Mouse (Mus musculus) hindbrain, embryonic 13.5 days (tissue): ENCODE results near the gene Fbxl18. TPM values are rescaled to one million over a fixed set of nuclear protein-coding genes. Genes with fewer than 3 reads are reported as not detected.

Experiments
- ATAC-seq: fragments of 200-750 bp; cut with Nextera tagmentation; 2 replicates; pipeline ENCODE4 v1.8.0; 2017; ENCODE audit warnings: moderate TSS enrichment; ENCODE audit not compliant: low FRiP score
- H3K27ac ChIP-seq: fragments of 300-500 bp; sonication (generic); 2 replicates; pipeline ENCODE4 v1.5.1; 2015; ENCODE audit warnings: inconsistent platforms, mild to moderate bottlenecking, moderate library complexity
- H3K27me3 ChIP-seq: fragments of 300-500 bp; sonication (generic); 2 replicates; pipeline ENCODE4 v1.6.1; 2015; ENCODE audit warnings: mild to moderate bottlenecking, inconsistent platforms
- H3K36me3 ChIP-seq: fragments of 300-500 bp; sonication (generic); 2 replicates; pipeline ENCODE4 v1.6.1; 2015; ENCODE audit warnings: mild to moderate bottlenecking, inconsistent platforms
- H3K4me1 ChIP-seq: fragments of 300-500 bp; sonication (generic); replicated peaks from 2 replicates; pipeline ENCODE4 v1.6.1; 2015; ENCODE audit warnings: inconsistent platforms
- H3K4me2 ChIP-seq: fragments of 300-500 bp; sonication (generic); 2 replicates; pipeline ENCODE4 v1.6.1; 2015; ENCODE audit warnings: inconsistent platforms, mild to moderate bottlenecking, moderate library complexity
- H3K4me3 ChIP-seq: fragments of 300-500 bp; sonication (generic); 2 replicates; pipeline ENCODE4 v1.5.1; 2015; ENCODE audit warnings: mild to moderate bottlenecking, inconsistent platforms
- H3K9ac ChIP-seq: fragments of 300-500 bp; sonication (generic); 2 replicates; pipeline ENCODE4 v1.6.1; 2015; ENCODE audit warnings: mild to moderate bottlenecking, inconsistent platforms
- H3K9me3 ChIP-seq: fragments of 300-500 bp; sonication (generic); 2 replicates; pipeline ENCODE4 v1.6.1; 2016; ENCODE audit warnings: inconsistent platforms
- WGBS: fragments of 180-500 bp; shearing (Covaris S2); methylation state at CpG from one replicate; pipeline ENCODE4 v1.1.7; 2015; 5-methylcytosine and 5-hydroxymethylcytosine counted together
- polyA plus RNA-seq: library from polyadenylated mRNA; unstranded; fragments of >200 nt; fragmentation: Nextera tagmentation; extraction: Ambion mirVana; gene quantifications from 2 replicates; pipeline ENCODE4 v1.2.1, GENCODE M21; 2015

Fbxl18 gene
- polyA plus RNA-seq: 36.6 and 36.9 TPM in 2 replicates

GRCm38 (mm10) chr5:142894918-142895613 lies at the start of gene Fbxl18:
Gene Fbxl18, minus strand, starts transcription at chr5:142895421.
- Histone ChIP-seq H3K27me3 (no peaks in the 10 kb centered on the region), H3K4me3 (peak within 1 kb of the TSS; percentile 78), H3K36me3 (peaks cover 13% of the 10 kb centered on the region), H3K9me3 (no peaks in the 10 kb centered on the region), H3K4me2 (peak within 1 kb of the TSS; percentile 89), H3K9ac (peak within 1 kb of the TSS; percentile 93), H3K4me1 (peaks cover 36% of the 10 kb centered on the region), H3K27ac (peak within 1 kb of the TSS; percentile 90)
- WGBS: 0% methylated on average over 40 of the region's 40 CpGs
- ATAC-seq: peak; percentile 96

GRCm38 (mm10) chr5:142940393-142940792 lies 45.2 kb upstream of the Fbxl18 start:
- no peak overlapping the region for H3K27ac ChIP-seq
- no peak overlapping the region for H3K4me3 ChIP-seq
- no peaks in the 10 kb centered on the region for H3K36me3 ChIP-seq
- H3K9ac ChIP-seq: no peak overlapping the region
- 58% methylated on average over 2 of the region's 2 CpGs for WGBS
- no peaks in the 10 kb centered on the region; the same call in 1 of the 2 replicates for H3K4me1 ChIP-seq
- ATAC-seq: no peak
- H3K27me3 ChIP-seq: no peaks in the 10 kb centered on the region
- no peaks in the 10 kb centered on the region for H3K9me3 ChIP-seq
- H3K4me2 ChIP-seq: no peak overlapping the region

GRCm38 (mm10) chr5:142937956-142938727 lies 42.9 kb upstream of the Fbxl18 start:
- Histone ChIP-seq H3K4me3 (no peak overlapping the region), H3K4me1 (no peaks in the 10 kb centered on the region; the same call in 1 of the 2 replicates), H3K36me3 (no peaks in the 10 kb centered on the region), H3K9ac (no peak overlapping the region), H3K27me3 (no peaks in the 10 kb centered on the region), H3K27ac (no peak overlapping the region), H3K4me2 (no peak overlapping the region), H3K9me3 (no peaks in the 10 kb centered on the region)
- WGBS: 36% methylated on average over 19 of the region's 19 CpGs
- ATAC-seq: no peak

GRCm38 (mm10) chr5:142936336-142936719 lies 41.1 kb upstream of the Fbxl18 start:
- no peaks in the 10 kb centered on the region for H3K36me3 ChIP-seq
- no peak overlapping the region for H3K9ac ChIP-seq
- no peaks in the 10 kb centered on the region; the same call in 1 of the 2 replicates for H3K4me1 ChIP-seq
- WGBS: 5% methylated on average over 17 of the region's 17 CpGs
- no peaks in the 10 kb centered on the region for H3K9me3 ChIP-seq
- no peaks in the 10 kb centered on the region for H3K27me3 ChIP-seq
- no peak overlapping the region for H3K27ac ChIP-seq
- peak overlapping the region; percentile 35 for H3K4me2 ChIP-seq
- H3K4me3 ChIP-seq: no peak overlapping the region
- peak; percentile 50; the same call in 1 of the 2 replicates for ATAC-seq

- no peak overlapping the region for H3K4me3 ChIP-seq
- peak overlapping the region; percentile 35 for H3K4me2 ChIP-seq
- WGBS: 15% methylated on average over 13 of the region's 13 CpGs
- no peak overlapping the region for H3K9ac ChIP-seq
- H3K27ac ChIP-seq: no peak overlapping the region
- H3K36me3 ChIP-seq: no peaks in the 10 kb centered on the region
- no peaks in the 10 kb centered on the region for H3K27me3 ChIP-seq
- H3K4me1 ChIP-seq: no peaks in the 10 kb centered on the region; the same call in 1 of the 2 replicates
- no peaks in the 10 kb centered on the region for H3K9me3 ChIP-seq
- peak; percentile 54 for ATAC-seq
Measured at GRCm38 (mm10) chr5:142935642-142936335, 40.6 kb upstream of the Fbxl18 start.

DNA sequence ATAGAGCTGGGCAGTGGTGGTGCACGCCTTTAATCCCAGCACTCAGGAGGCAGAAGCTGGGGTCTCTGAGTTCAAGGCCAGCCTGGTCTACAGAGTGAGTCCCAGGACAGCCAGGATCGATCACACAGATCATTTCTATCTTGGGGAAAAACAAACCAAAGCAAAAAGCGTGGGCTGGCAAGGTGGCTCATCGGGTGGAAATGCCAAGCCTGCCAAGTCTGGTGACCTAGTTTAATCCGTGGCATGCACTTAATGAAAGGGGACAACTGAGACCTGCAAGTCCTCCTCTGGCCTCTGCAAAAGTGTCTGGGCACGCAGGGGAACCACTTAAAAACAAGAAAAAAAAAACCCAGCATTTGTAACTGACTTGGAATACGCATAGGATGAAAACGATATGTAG lies 37.5 kb upstream of the Fbxl18 start:
- WGBS: 86% methylated on average over 8 of the region's 8 CpGs
- ATAC-seq: no peak
- no peak overlapping the region for H3K27ac ChIP-seq

DNA sequence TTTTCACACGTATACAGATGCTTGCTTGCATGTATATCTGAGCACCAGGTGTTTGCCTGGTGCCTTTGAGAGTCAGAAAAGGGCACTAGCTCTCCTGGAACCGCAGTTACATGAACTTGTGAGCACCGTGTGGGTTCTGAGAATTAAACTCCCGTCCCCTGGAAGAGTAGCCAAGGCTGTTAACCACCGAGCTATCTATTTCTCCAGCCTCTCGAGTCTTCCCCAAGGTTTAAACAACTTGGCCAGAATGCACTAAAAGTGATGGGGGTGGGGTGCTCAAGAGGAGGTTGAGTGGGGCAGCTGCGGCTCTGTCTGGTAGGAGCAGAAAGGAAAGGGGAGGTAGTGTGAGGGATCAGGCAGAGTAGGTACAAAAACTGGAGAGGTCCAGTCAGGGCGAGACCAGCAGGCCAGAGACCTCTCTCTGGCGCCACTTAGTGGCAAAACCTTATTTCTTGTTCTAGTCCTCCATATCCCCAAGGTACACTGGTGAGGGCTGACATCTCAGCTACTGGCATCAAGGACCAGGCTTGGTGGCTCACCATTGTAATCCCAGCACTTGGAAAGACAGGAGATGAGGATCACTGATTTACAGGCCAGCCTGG lies 37.0 kb upstream of the Fbxl18 start:
- Histone ChIP-seq H3K4me2 (no peak overlapping the region), H3K9me3 (no peaks in the 10 kb centered on the region), H3K27ac (no peak overlapping the region), H3K4me3 (no peak overlapping the region), H3K27me3 (peaks cover 21% of the 10 kb centered on the region), H3K4me1 (peaks cover 7% of the 10 kb centered on the region), H3K9ac (no peak overlapping the region), H3K36me3 (no peaks in the 10 kb centered on the region)
- WGBS: 34% methylated on average over 9 of the region's 9 CpGs
- ATAC-seq: no peak

More for the DNA sequence above, 37.5 kb upstream of the Fbxl18 start:
- H3K9me3 ChIP-seq: no peaks in the 10 kb centered on the region
- no peak overlapping the region for H3K4me3 ChIP-seq
- H3K4me1 ChIP-seq: peaks cover 7% of the 10 kb centered on the region
- peaks cover 16% of the 10 kb centered on the region for H3K27me3 ChIP-seq
- H3K4me2 ChIP-seq: no peak overlapping the region
- no peaks in the 10 kb centered on the region for H3K36me3 ChIP-seq
- H3K9ac ChIP-seq: no peak overlapping the region

DNA sequence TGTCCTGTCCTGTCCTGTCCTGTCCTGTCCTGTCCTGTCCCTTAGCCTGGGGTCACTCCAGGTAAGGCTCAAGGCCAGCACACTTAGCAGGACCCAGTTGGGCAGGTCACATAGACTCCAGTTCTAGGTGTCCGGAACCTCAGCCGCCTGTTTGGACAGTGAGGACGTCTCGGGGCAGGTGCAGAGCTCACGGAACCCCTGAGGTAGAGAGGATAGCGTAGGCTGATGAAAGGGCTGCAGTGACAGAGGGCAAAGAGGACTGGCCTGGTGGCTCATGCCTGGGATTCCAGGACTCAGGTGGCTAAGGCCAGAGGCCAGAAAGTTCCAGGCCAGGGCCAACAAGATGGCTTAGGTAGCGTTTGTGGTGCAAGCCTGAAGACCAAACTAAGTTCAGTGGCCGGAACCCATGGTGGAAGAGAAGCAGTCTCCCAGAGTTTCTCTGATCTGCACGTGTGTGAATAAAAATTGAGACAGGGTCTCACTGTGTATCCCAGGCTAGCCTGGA lies 36.1 kb upstream of the Fbxl18 start:
- no peak overlapping the region for H3K4me2 ChIP-seq
- no peaks in the 10 kb centered on the region for H3K36me3 ChIP-seq
- WGBS: 92% methylated on average over 9 of the region's 9 CpGs
- peaks cover 24% of the 10 kb centered on the region for H3K27me3 ChIP-seq
- no peak overlapping the region for H3K27ac ChIP-seq
- no peak overlapping the region for H3K9ac ChIP-seq
- H3K4me3 ChIP-seq: no peak overlapping the region
- peaks cover 13% of the 10 kb centered on the region for H3K4me1 ChIP-seq
- H3K9me3 ChIP-seq: no peaks in the 10 kb centered on the region
- no peak for ATAC-seq

- 26% methylated on average over 4 of the region's 4 CpGs for WGBS
- no peak overlapping the region for H3K27ac ChIP-seq
- peaks cover 19% of the 10 kb centered on the region for H3K4me1 ChIP-seq
Measured at GRCm38 (mm10) chr5:142929400-142929752, 34.2 kb upstream of the Fbxl18 start.

DNA sequence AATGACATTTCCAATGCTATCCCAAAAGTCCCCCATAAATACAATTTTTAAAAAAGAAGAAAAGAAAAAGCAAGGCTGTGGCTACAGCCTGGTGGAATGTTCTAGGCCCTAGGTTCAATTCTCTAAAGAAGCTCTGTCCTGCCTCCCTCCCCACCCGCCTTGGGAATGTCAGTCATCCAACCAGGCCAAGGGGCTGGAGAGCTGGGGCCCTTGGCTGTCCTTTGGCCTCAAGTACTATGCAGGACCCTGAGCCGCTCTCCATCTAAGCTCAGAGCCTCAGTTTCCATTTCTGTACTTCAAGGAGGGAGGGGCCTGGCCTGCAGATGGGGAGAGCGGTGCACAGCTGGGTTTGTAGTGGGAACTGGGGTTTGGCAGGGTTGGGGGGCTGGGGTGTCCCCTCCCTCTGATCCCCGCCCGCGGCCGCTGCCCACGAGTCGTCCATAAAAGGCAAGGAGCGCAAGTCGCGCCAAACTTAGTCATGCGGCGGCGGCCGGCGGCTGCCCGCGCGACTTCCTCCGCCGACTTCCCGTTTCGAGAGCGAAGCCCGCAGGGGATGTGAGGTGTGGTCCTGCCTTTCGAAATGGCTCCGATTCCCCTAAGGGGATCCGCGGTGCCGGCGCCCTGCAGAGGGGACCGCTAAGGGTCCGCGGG lies 33.7 kb upstream of the Fbxl18 start:
- Histone ChIP-seq H3K27me3 (peaks cover 24% of the 10 kb centered on the region), H3K27ac (no peak overlapping the region), H3K9me3 (no peaks in the 10 kb centered on the region), H3K4me1 (peaks cover 19% of the 10 kb centered on the region), H3K4me3 (peak overlapping the region; percentile 34), H3K9ac (peak overlapping the region; percentile 65), H3K36me3 (no peaks in the 10 kb centered on the region), H3K4me2 (peak overlapping the region; percentile 55)
- ATAC-seq: no peak
- 4% methylated on average over 35 of the region's 35 CpGs for WGBS

More at GRCm38 (mm10) chr5:142929400-142929752, 34.2 kb upstream of the Fbxl18 start:
- Histone ChIP-seq H3K4me3 (peak overlapping the region; percentile 34), H3K9ac (peak overlapping the region; percentile 65), H3K4me2 (peak overlapping the region; percentile 55), H3K27me3 (peaks cover 24% of the 10 kb centered on the region), H3K9me3 (no peaks in the 10 kb centered on the region), H3K36me3 (no peaks in the 10 kb centered on the region)
- ATAC-seq: no peak

- H3K4me1 ChIP-seq: peaks cover 19% of the 10 kb centered on the region
- no peak overlapping the region for H3K4me3 ChIP-seq
- no peak overlapping the region for H3K27ac ChIP-seq
- H3K9me3 ChIP-seq: no peaks in the 10 kb centered on the region
- no peaks in the 10 kb centered on the region for H3K36me3 ChIP-seq
- no peak overlapping the region for H3K4me2 ChIP-seq
- no peak overlapping the region for H3K9ac ChIP-seq
- WGBS: 94% methylated on average over 12 of the region's 12 CpGs
- ATAC-seq: no peak
- peaks cover 24% of the 10 kb centered on the region for H3K27me3 ChIP-seq
Measured at GRCm38 (mm10) chr5:142927341-142927930, 32.2 kb upstream of the Fbxl18 start.
